Mouse (Mus musculus) midbrain, embryonic 16.5 days (tissue): ENCODE measurements around the gene Psma1. TPM values are rescaled to one million over a fixed set of nuclear protein-coding genes. Genes with fewer than 3 reads are reported as not detected.

ENCODE experiments used
- ATAC-seq: fragments of 200-750 bp; cut with Nextera tagmentation; 2 replicates; pipeline ENCODE4 v1.8.0; 2017; ENCODE audit warnings: moderate TSS enrichment
- H3K27ac ChIP-seq: fragments of 300-500 bp; sonication (generic); 2 replicates; pipeline ENCODE4 v1.5.1; 2014; ENCODE audit warnings: mild to moderate bottlenecking, low read length, mixed read lengths
- H3K27me3 ChIP-seq: fragments of 300-500 bp; sonication (generic); 2 replicates; pipeline ENCODE4 v1.6.1; 2014; ENCODE audit warnings: low read depth, low read length, mixed read lengths; ENCODE audit not compliant: control insufficient read depth, insufficient read depth
- H3K36me3 ChIP-seq: fragments of 300-500 bp; sonication (generic); 2 replicates; pipeline ENCODE4 v1.6.1; 2014; ENCODE audit warnings: mild to moderate bottlenecking, low read length, moderate library complexity, mixed read lengths; ENCODE audit not compliant: control insufficient read depth, insufficient read depth
- H3K4me1 ChIP-seq: fragments of 300-500 bp; sonication (generic); 2 replicates; pipeline ENCODE4 v1.6.1; 2014; ENCODE audit warnings: mild to moderate bottlenecking, low read length, mixed read lengths; ENCODE audit not compliant: control insufficient read depth, insufficient read depth
- H3K4me2 ChIP-seq: fragments of 300-500 bp; sonication (generic); 2 replicates; pipeline ENCODE4 v1.6.1; 2014; ENCODE audit warnings: mild to moderate bottlenecking, low read length, mixed read lengths
- H3K4me3 ChIP-seq: fragments of 300-500 bp; sonication (generic); 2 replicates; pipeline ENCODE4 v1.5.1; 2014; ENCODE audit warnings: low read depth, mild to moderate bottlenecking, low read length, moderate library complexity, mixed read lengths
- H3K9ac ChIP-seq: fragments of 300-500 bp; sonication (generic); 2 replicates; pipeline ENCODE4 v1.6.1; 2014; ENCODE audit warnings: low read depth, low read length, mixed read lengths
- H3K9me3 ChIP-seq: fragments of 300-500 bp; sonication (generic); replicated peaks from 2 replicates; pipeline ENCODE4 v1.6.1; 2014; ENCODE audit warnings: mild to moderate bottlenecking, low read length, mixed read lengths; ENCODE audit not compliant: control insufficient read depth, poor library complexity, severe bottlenecking
- WGBS: fragments of 180-500 bp; shearing (Covaris S2); extraction: QIAGEN DNeasy Blood & Tissue Kit; methylation state at CpG from one replicate; pipeline ENCODE4 v1.1.7; 2014; 5-methylcytosine and 5-hydroxymethylcytosine counted together
- polyA plus RNA-seq: library from polyadenylated mRNA; unstranded; fragments of >200 nt; fragmentation: Nextera tagmentation; extraction: Ambion mirVana; gene quantifications from 2 replicates; pipeline ENCODE4 v1.2.1, GENCODE M21; 2015

Psma1 gene
- polyA plus RNA-seq, 1 experiment from 2014 or later: 348 TPM

- Histone ChIP-seq H3K4me2 (no peak overlapping the region), H3K9ac (no peak overlapping the region), H3K36me3 (no peaks in the 10 kb centered on the region), H3K27me3 (no peaks in the 10 kb centered on the region), H3K4me3 (no peak overlapping the region), H3K9me3 (no peaks in the 10 kb centered on the region), H3K27ac (no peak overlapping the region), H3K4me1 (no peaks in the 10 kb centered on the region)
- whole genome bisulfite sequencing: 92% methylated on average over 14 of the region's 14 CpGs
- no peak for ATAC-seq
Measured at GRCm38 (mm10) chr7:114284296-114284910, 8.5 kb upstream of the Psma1 start.

- H3K27me3 ChIP-seq: no peaks in the 10 kb centered on the region
- H3K9me3 ChIP-seq: no peaks in the 10 kb centered on the region
- H3K27ac ChIP-seq: no peak overlapping the region
- H3K36me3 ChIP-seq: no peaks in the 10 kb centered on the region
- H3K4me1 ChIP-seq: no peaks in the 10 kb centered on the region
- H3K4me2 ChIP-seq: no peak overlapping the region
- no peak overlapping the region for H3K9ac ChIP-seq
- no peak overlapping the region for H3K4me3 ChIP-seq
- no peak for ATAC-seq
- WGBS: 79% methylated on average over 9 of the region's 9 CpGs
Measured at GRCm38 (mm10) chr7:114283006-114283405, 7.1 kb upstream of the Psma1 start.

- 61% methylated on average over 3 of the region's 3 CpGs for WGBS
- Histone ChIP-seq H3K9me3 (no peaks in the 10 kb centered on the region), H3K36me3 (no peaks in the 10 kb centered on the region), H3K4me1 (peaks cover 3% of the 10 kb centered on the region; the same call in 1 of the 2 replicates), H3K4me3 (no peak overlapping the region), H3K27me3 (no peaks in the 10 kb centered on the region), H3K9ac (no peak overlapping the region), H3K4me2 (no peak overlapping the region), H3K27ac (no peak overlapping the region)
- ATAC-seq: no peak
Measured at GRCm38 (mm10) chr7:114281671-114282070, 5.8 kb upstream of the Psma1 start.

GRCm38 (mm10) chr7:114275372-114276004 lies 430 bp downstream of the Psma1 start:
- 2% methylated on average over 24 of the region's 24 CpGs for WGBS
- H3K4me2 ChIP-seq: peak overlapping the region; percentile 65
- ATAC-seq: no peak
- H3K36me3 ChIP-seq: peaks cover 8% of the 10 kb centered on the region
- H3K4me1 ChIP-seq: peaks cover 11% of the 10 kb centered on the region
- H3K4me3 ChIP-seq: peak overlapping the region; percentile 70
- H3K9ac ChIP-seq: peak overlapping the region; percentile 89
- H3K9me3 ChIP-seq: no peaks in the 10 kb centered on the region
- peak overlapping the region; percentile 70 for H3K27ac ChIP-seq
- H3K27me3 ChIP-seq: no peaks in the 10 kb centered on the region

- H3K4me1 ChIP-seq: no peaks in the 10 kb centered on the region
- no peak overlapping the region for H3K27ac ChIP-seq
- H3K27me3 ChIP-seq: no peaks in the 10 kb centered on the region
- no peak overlapping the region for H3K4me3 ChIP-seq
- H3K4me2 ChIP-seq: no peak overlapping the region
- peaks cover 51% of the 10 kb centered on the region for H3K36me3 ChIP-seq
- H3K9me3 ChIP-seq: no peaks in the 10 kb centered on the region
- WGBS: 93% methylated on average over 5 of the region's 5 CpGs
- no peak for ATAC-seq
- no peak overlapping the region for H3K9ac ChIP-seq
Measured at GRCm38 (mm10) chr7:114268446-114268845, 7.5 kb downstream of the Psma1 start.

GRCm38 (mm10) chr7:114253885-114254833 lies 21.8 kb downstream of the Psma1 start, which contains the start of gene Copb1:
TSS of gene Copb1 (minus strand) at chr7:114254711.
- Histone ChIP-seq H3K4me1 (peaks cover 6% of the 10 kb centered on the region), H3K4me2 (peak within 1 kb of the TSS; percentile 67), H3K27me3 (no peaks in the 10 kb centered on the region), H3K9me3 (0 out of 2 replicates have a peak, but pooled peaks cover 2% of the 10 kb centered on the region), H3K4me3 (peak within 1 kb of the TSS; percentile 94), H3K27ac (peak within 1 kb of the TSS; percentile 61; the same call in 1 of the 2 replicates), H3K36me3 (peaks cover 15% of the 10 kb centered on the region), H3K9ac (peak within 1 kb of the TSS; percentile 94)
- ATAC-seq: peak; percentile 99
- WGBS: 1% methylated on average over 72 of the region's 75 CpGs

- peaks cover 25% of the 10 kb centered on the region for H3K36me3 ChIP-seq
- peaks cover 6% of the 10 kb centered on the region for H3K4me1 ChIP-seq
- no peak overlapping the region for H3K9ac ChIP-seq
- WGBS: 90% methylated on average over 3 of the region's 3 CpGs
- 0 out of 2 replicates have a peak, but pooled peaks cover 2% of the 10 kb centered on the region for H3K9me3 ChIP-seq
- ATAC-seq: no peak
- no peaks in the 10 kb centered on the region for H3K27me3 ChIP-seq
- no peak overlapping the region for H3K4me2 ChIP-seq
- no peak overlapping the region for H3K4me3 ChIP-seq
- no peak overlapping the region for H3K27ac ChIP-seq
Measured at GRCm38 (mm10) chr7:114251684-114252083, 24.2 kb downstream of the Psma1 start.

GRCm38 (mm10) chr7:114233980-114234379 lies 41.9 kb downstream of the Psma1 start:
- H3K27ac ChIP-seq: no peak overlapping the region
- H3K9me3 ChIP-seq: no peaks in the 10 kb centered on the region

More at GRCm38 (mm10) chr7:114233980-114234379, 41.9 kb downstream of the Psma1 start:
- H3K36me3 ChIP-seq: peaks cover 31% of the 10 kb centered on the region
- no peaks in the 10 kb centered on the region for H3K4me1 ChIP-seq
- 92% methylated on average over 7 of the region's 7 CpGs for WGBS
- no peak overlapping the region for H3K4me2 ChIP-seq
- H3K9ac ChIP-seq: no peak overlapping the region
- no peaks in the 10 kb centered on the region for H3K27me3 ChIP-seq
- no peak overlapping the region for H3K4me3 ChIP-seq
- no peak for ATAC-seq
